Mouse (Mus musculus): Measurements from ENCODE around the gene Cyp2c55. TPM values are rescaled to one million over a fixed set of nuclear protein-coding genes. Genes with fewer than 3 reads are reported as not detected.

Gene Cyp2c55
- polyA plus RNA-seq, 1 experiment, result not detected

Other genes starting within 250 kb of the Cyp2c55 start
- gene Noc3l, start 187.8 kb upstream of the Cyp2c55 start, polyA plus RNA-seq (2012; fragmentation: generic; extraction: Trizol), result 4.9 TPM
- 0.32 TPM for gene Tbc1d12, start 170.4 kb upstream of the Cyp2c55 start, polyA plus RNA-seq (2012; fragmentation: generic; extraction: Trizol)
- gene Hells, start 76.1 kb upstream of the Cyp2c55 start, polyA plus RNA-seq (2012; fragmentation: generic; extraction: Trizol), result 1.7 TPM
- not detected for gene Cyp2c65, start 54.0 kb downstream of the Cyp2c55 start, polyA plus RNA-seq (2012; fragmentation: generic; extraction: Trizol)
- not detected for gene Cyp2c66, start 106.9 kb downstream of the Cyp2c55 start, polyA plus RNA-seq (2012; fragmentation: generic; extraction: Trizol)

Measured in myocyte (in vitro differentiated cells).